Mouse (Mus musculus): ENCODE measurements around the gene Cyp4f16.
"Not testable (repeated sequence)": the region's sequence is repeated elsewhere in the genome, so short reads cannot be mapped to it uniquely, and the experiment has no call there.

The Cyp4f16 gene

GRCm38 (mm10) chr17:32536051-32536866 lies at the start of gene Cyp4f16:
Gene Cyp4f16, plus strand, starts transcription at chr17:32536558.
- peak; percentile 27 to 60 for DNase-seq (ENCODE audit: low spot score in 2 of 2)

GRCm38 (mm10) chr17:32492349-32492980 lies 43.9 kb upstream of the Cyp4f16 start:
- DNase-seq (ENCODE audit: low spot score in 2 of 2) = no peak

- DNase-seq (ENCODE audit: low spot score in 2 of 2) = peak; percentile 31 to 55
Measured at GRCm38 (mm10) chr17:32494601-32495000, 41.8 kb upstream of the Cyp4f16 start.

- DNase-seq (ENCODE audit: low spot score in 2 of 2) = not testable (repeated sequence)
Measured at GRCm38 (mm10) chr17:32500511-32500910, 35.8 kb upstream of the Cyp4f16 start.

GRCm38 (mm10) chr17:32501051-32501450 lies 35.3 kb upstream of the Cyp4f16 start:
- no peak for DNase-seq (ENCODE audit: low spot score in 2 of 2)

GRCm38 (mm10) chr17:32503111-32503510 lies 33.2 kb upstream of the Cyp4f16 start:
- no peak for DNase-seq (ENCODE audit: low spot score in 2 of 2)

- no peak for DNase-seq (ENCODE audit: low spot score in 2 of 2)
Measured at GRCm38 (mm10) chr17:32505851-32506728, 30.3 kb upstream of the Cyp4f16 start, which contains the start of gene Cyp4f17. Gene Cyp4f17, plus strand, starts transcription at chr17:32506050.

GRCm38 (mm10) chr17:32506729-32507245 lies 29.6 kb upstream of the Cyp4f16 start:
- DNase-seq (ENCODE audit: low spot score in 2 of 2) = no peak

GRCm38 (mm10) chr17:32516126-32516525 lies 20.2 kb upstream of the Cyp4f16 start:
- DNase-seq (ENCODE audit: low spot score in 2 of 2) = no peak

GRCm38 (mm10) chr17:32521981-32522380 lies 14.4 kb upstream of the Cyp4f16 start:
- DNase-seq (ENCODE audit: low spot score in 2 of 2) = no peak

GRCm38 (mm10) chr17:32522386-32522785 lies 14.0 kb upstream of the Cyp4f16 start:
- no peak for DNase-seq (ENCODE audit: low spot score in 2 of 2)

- no peak for DNase-seq (ENCODE audit: low spot score in 2 of 2)
Measured at GRCm38 (mm10) chr17:32522816-32523215, 13.5 kb upstream of the Cyp4f16 start.

- no peak for DNase-seq (ENCODE audit: low spot score in 2 of 2)
Measured at GRCm38 (mm10) chr17:32523895-32524294, 12.5 kb upstream of the Cyp4f16 start.

- DNase-seq (ENCODE audit: low spot score in 2 of 2) = not testable (repeated sequence)
Measured at GRCm38 (mm10) chr17:32526341-32526740, 10.0 kb upstream of the Cyp4f16 start.

GRCm38 (mm10) chr17:32527748-32528147 lies 8.6 kb upstream of the Cyp4f16 start:
- no peak for DNase-seq (ENCODE audit: low spot score in 2 of 2)

GRCm38 (mm10) chr17:32528408-32529337 lies 7.7 kb upstream of the Cyp4f16 start:
- DNase-seq (ENCODE audit: low spot score in 2 of 2) = peak; percentile 76 to 80

GRCm38 (mm10) chr17:32532356-32532755 lies 4.0 kb upstream of the Cyp4f16 start:
- not testable (repeated sequence) for DNase-seq (ENCODE audit: low spot score in 2 of 2)

- no peak for DNase-seq (ENCODE audit: low spot score in 2 of 2)
Measured at GRCm38 (mm10) chr17:32534068-32534467, 2.3 kb upstream of the Cyp4f16 start.

- DNase-seq (ENCODE audit: low spot score in 2 of 2) = no peak
Measured at GRCm38 (mm10) chr17:32536867-32537250, 501 bp downstream of the Cyp4f16 start.

- not testable (repeated sequence) for DNase-seq (ENCODE audit: low spot score in 2 of 2)
Measured at GRCm38 (mm10) chr17:32544792-32545191, 8.4 kb downstream of the Cyp4f16 start.

GRCm38 (mm10) chr17:32550377-32550776 lies 14.0 kb downstream of the Cyp4f16 start:
- DNase-seq (ENCODE audit: low spot score in 2 of 2) = not testable (repeated sequence)
